Mouse (Mus musculus): ENCODE data around the gene Krtap21-1. TPM values are rescaled to one million over a fixed set of nuclear protein-coding genes. Genes with fewer than 3 reads are reported as not detected.

Krtap21-1 gene
- not detected in 2 replicates for polyA plus RNA-seq (2014; fragmentation: Nextera tagmentation; extraction: Ambion mirVana)

GRCm38 (mm10) chr16:89403768-89404167 lies at the start of gene Krtap21-1:
TSS of gene Krtap21-1 (minus strand) at chr16:89403868.
- no peaks in the 10 kb centered on the region for H3K4me1 ChIP-seq (ENCODE audit: control insufficient read depth, insufficient read depth, low read length)
- H3K9ac ChIP-seq (ENCODE audit: low read depth, low read length): no peak within 1 kb of the TSS
- H3K36me3 ChIP-seq (ENCODE audit: control insufficient read depth, insufficient read depth, low read length): no peaks in the 10 kb centered on the region
- no peaks in the 10 kb centered on the region for H3K9me3 ChIP-seq (ENCODE audit: control insufficient read depth, low read length)
- H3K27ac ChIP-seq (replicated peaks; ENCODE audit: low read depth, low read length): no peak within 1 kb of the TSS
- no peak for DNase-seq (ENCODE audit: low spot score)
- 81% methylated on average over 2 of the region's 2 CpGs for WGBS
- no peaks in the 10 kb centered on the region for H3K27me3 ChIP-seq (replicated peaks; ENCODE audit: control insufficient read depth, insufficient read depth, low read length)
- no peak within 1 kb of the TSS for H3K4me2 ChIP-seq (ENCODE audit: low read depth, low read length)
- no peak within 1 kb of the TSS for H3K4me3 ChIP-seq (ENCODE audit: low read depth, low read length)
- ATAC-seq (ENCODE audit: low read depth): no peak

DNA sequence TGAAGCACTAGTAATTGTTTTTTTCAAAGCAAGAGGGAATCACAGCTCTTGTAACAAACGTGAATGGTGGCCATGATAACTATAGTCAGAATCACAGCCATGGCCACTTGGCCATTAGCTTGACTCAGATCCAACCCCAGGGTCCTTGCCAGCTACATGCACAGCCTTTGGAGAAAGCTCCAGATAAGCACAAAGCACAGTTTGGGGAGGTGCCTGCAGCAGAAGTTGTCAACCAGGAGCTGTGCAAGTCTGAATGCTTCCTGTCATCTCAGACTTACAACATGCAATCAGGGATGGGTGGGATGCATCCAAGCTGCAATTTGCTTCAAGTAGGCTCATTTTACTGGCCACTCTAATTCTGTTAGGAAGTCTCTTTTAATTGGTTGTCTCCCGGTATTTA lies 25.9 kb upstream of the Krtap21-1 start:
- Histone ChIP-seq H3K9ac (ENCODE audit: low read depth, low read length) (no peak overlapping the region), H3K36me3 (ENCODE audit: control insufficient read depth, insufficient read depth, low read length) (no peaks in the 10 kb centered on the region), H3K4me2 (ENCODE audit: low read depth, low read length) (no peak overlapping the region), H3K4me1 (ENCODE audit: control insufficient read depth, insufficient read depth, low read length) (no peaks in the 10 kb centered on the region), H3K4me3 (ENCODE audit: low read depth, low read length) (no peak overlapping the region), H3K9me3 (ENCODE audit: control insufficient read depth, low read length) (no peaks in the 10 kb centered on the region), H3K27me3 (replicated peaks; ENCODE audit: control insufficient read depth, insufficient read depth, low read length) (no peaks in the 10 kb centered on the region), H3K27ac (replicated peaks; ENCODE audit: low read depth, low read length) (no peak overlapping the region)
- ATAC-seq (ENCODE audit: low read depth) (no peak), DNase-seq (ENCODE audit: low spot score) (no peak)
- 84% methylated on average over 2 of the region's 2 CpGs for WGBS

DNA sequence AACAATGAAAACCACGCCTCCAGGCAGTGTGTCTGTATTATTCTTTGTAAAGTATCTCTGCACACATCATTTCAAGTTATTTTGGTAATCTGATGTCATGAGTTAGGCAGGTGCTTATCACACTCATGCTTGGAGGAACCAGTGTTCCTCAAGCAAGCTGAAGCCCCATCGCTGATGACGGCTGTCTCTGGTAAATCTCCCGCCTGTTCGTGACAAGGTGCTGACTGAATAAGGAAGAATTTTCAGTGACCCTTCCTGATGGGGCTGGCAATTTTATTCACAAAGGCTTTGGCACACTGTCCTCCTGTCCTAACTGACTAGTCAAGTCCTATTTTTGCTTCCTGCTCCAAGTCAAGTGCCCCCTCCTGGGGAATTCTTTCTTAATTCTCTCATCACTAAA lies 21.6 kb upstream of the Krtap21-1 start:
- Histone ChIP-seq H3K4me3 (ENCODE audit: low read depth, low read length) (no peak overlapping the region), H3K9me3 (ENCODE audit: control insufficient read depth, low read length) (no peaks in the 10 kb centered on the region), H3K4me2 (ENCODE audit: low read depth, low read length) (no peak overlapping the region), H3K36me3 (ENCODE audit: control insufficient read depth, insufficient read depth, low read length) (no peaks in the 10 kb centered on the region), H3K4me1 (ENCODE audit: control insufficient read depth, insufficient read depth, low read length) (no peaks in the 10 kb centered on the region), H3K9ac (ENCODE audit: low read depth, low read length) (no peak overlapping the region), H3K27ac (replicated peaks; ENCODE audit: low read depth, low read length) (no peak overlapping the region), H3K27me3 (replicated peaks; ENCODE audit: control insufficient read depth, insufficient read depth, low read length) (no peaks in the 10 kb centered on the region)
- DNase-seq (ENCODE audit: low spot score): peak; percentile 3
- ATAC-seq (ENCODE audit: low read depth): no peak
- WGBS: 85% methylated on average over 5 of the region's 5 CpGs

DNA sequence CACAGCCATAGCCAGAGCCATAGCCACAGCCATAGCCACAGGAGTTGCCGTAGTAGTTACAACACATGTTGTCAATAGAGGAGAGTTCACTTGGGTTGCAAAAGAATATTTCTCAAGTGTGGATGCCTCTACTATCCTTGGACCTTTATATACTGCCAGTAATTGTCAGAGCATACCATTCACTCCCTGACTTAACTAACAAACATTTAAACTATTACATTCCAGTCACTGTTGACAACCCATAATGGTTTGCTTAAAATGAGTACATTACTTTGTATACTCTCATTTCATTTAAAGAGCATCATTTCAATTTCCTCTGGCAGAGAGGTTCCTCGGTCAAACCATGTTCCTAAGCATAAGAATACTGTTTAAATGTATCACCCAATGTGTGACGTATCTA lies 16.3 kb upstream of the Krtap21-1 start, which contains the start of gene Krtap6-2:
Gene Krtap6-2 (minus strand): TSS at position 101 of the 400 bp plus-strand sequence.
- ATAC-seq (ENCODE audit: low read depth) (no peak), DNase-seq (ENCODE audit: low spot score) (no peak)
- 86% methylated on average over 3 of the region's 3 CpGs for WGBS

DNA sequence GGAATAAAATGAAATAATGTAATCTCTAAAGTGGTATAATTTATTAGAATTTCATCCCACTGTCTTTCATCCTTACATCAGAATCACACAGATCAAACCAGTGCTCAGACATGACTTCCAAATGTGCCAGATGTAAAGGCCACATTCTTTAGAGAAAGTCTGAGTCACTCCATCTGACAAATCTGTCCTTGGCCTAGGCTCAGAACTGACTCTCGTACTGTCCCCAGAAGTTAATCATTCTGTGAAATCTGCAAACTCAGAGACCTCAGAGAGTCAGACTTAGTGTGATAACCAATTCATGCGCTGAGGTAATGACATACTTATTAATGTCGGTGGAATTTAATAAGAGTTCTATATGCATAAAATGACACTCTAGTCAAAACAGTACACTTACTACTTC lies 12.6 kb upstream of the Krtap21-1 start:
- no peaks in the 10 kb centered on the region for H3K36me3 ChIP-seq (ENCODE audit: control insufficient read depth, insufficient read depth, low read length)
- H3K4me1 ChIP-seq (ENCODE audit: control insufficient read depth, insufficient read depth, low read length): no peaks in the 10 kb centered on the region
- no peak overlapping the region for H3K9ac ChIP-seq (ENCODE audit: low read depth, low read length)
- H3K27ac ChIP-seq (replicated peaks; ENCODE audit: low read depth, low read length): no peak overlapping the region
- H3K4me2 ChIP-seq (ENCODE audit: low read depth, low read length): no peak overlapping the region
- 88% methylated on average over 3 of the region's 3 CpGs for WGBS
- H3K9me3 ChIP-seq (ENCODE audit: control insufficient read depth, low read length): no peaks in the 10 kb centered on the region
- no peak for ATAC-seq (ENCODE audit: low read depth)
- H3K27me3 ChIP-seq (replicated peaks; ENCODE audit: control insufficient read depth, insufficient read depth, low read length): no peaks in the 10 kb centered on the region
- no peak for DNase-seq (ENCODE audit: low spot score)
- no peak overlapping the region for H3K4me3 ChIP-seq (ENCODE audit: low read depth, low read length)

More for the DNA sequence above, 16.3 kb upstream of the Krtap21-1 start, which contains the start of gene Krtap6-2:
- Histone ChIP-seq H3K9me3 (ENCODE audit: control insufficient read depth, low read length) (no peaks in the 10 kb centered on the region), H3K4me3 (ENCODE audit: low read depth, low read length) (no peak within 1 kb of the TSS), H3K27me3 (replicated peaks; ENCODE audit: control insufficient read depth, insufficient read depth, low read length) (no peaks in the 10 kb centered on the region), H3K9ac (ENCODE audit: low read depth, low read length) (no peak within 1 kb of the TSS), H3K4me1 (ENCODE audit: control insufficient read depth, insufficient read depth, low read length) (no peaks in the 10 kb centered on the region), H3K4me2 (ENCODE audit: low read depth, low read length) (no peak within 1 kb of the TSS), H3K27ac (replicated peaks; ENCODE audit: low read depth, low read length) (no peak within 1 kb of the TSS), H3K36me3 (ENCODE audit: control insufficient read depth, insufficient read depth, low read length) (no peaks in the 10 kb centered on the region)

DNA sequence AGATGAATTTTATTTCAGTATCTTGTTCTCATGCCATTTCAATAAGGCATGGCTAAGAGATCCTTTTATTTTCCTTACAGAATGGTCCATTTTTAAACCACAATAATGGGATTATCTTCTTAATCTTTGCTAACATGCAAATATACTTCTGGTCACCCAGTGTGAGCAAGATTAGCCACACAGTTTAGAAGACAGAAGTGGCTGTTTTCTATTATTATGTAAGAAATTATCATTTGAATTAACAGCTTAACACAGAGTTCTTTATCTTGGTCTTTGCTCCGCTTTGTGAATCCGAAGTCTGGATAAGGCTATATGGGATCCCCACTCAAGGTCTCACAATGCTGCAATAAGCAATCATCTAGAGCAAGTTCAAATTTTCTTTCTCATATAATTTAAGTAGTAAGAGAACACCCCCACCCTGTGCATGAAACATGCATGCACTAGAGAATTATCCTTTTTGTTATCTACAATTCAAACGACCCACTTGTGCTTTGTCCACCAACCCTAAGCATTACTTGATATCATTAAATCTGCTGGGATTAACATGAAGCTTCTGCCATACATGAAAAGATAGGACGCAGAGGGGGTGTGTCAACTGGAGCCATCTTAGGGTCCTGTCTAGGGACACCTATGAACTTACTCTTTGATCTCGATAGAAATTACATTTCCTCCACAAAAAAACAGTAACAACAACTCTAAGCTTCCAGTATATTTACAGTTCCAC lies 6.8 kb upstream of the Krtap21-1 start:
- Histone ChIP-seq H3K9ac (ENCODE audit: low read depth, low read length) (no peak overlapping the region), H3K4me2 (ENCODE audit: low read depth, low read length) (no peak overlapping the region), H3K27me3 (replicated peaks; ENCODE audit: control insufficient read depth, insufficient read depth, low read length) (no peaks in the 10 kb centered on the region), H3K27ac (replicated peaks; ENCODE audit: low read depth, low read length) (no peak overlapping the region), H3K4me3 (ENCODE audit: low read depth, low read length) (no peak overlapping the region), H3K36me3 (ENCODE audit: control insufficient read depth, insufficient read depth, low read length) (no peaks in the 10 kb centered on the region), H3K9me3 (ENCODE audit: control insufficient read depth, low read length) (no peaks in the 10 kb centered on the region), H3K4me1 (ENCODE audit: control insufficient read depth, insufficient read depth, low read length) (no peaks in the 10 kb centered on the region)
- ATAC-seq (ENCODE audit: low read depth) (no peak), DNase-seq (ENCODE audit: low spot score) (no peak)
- WGBS: 78% methylated on average over 5 of the region's 5 CpGs

DNA sequence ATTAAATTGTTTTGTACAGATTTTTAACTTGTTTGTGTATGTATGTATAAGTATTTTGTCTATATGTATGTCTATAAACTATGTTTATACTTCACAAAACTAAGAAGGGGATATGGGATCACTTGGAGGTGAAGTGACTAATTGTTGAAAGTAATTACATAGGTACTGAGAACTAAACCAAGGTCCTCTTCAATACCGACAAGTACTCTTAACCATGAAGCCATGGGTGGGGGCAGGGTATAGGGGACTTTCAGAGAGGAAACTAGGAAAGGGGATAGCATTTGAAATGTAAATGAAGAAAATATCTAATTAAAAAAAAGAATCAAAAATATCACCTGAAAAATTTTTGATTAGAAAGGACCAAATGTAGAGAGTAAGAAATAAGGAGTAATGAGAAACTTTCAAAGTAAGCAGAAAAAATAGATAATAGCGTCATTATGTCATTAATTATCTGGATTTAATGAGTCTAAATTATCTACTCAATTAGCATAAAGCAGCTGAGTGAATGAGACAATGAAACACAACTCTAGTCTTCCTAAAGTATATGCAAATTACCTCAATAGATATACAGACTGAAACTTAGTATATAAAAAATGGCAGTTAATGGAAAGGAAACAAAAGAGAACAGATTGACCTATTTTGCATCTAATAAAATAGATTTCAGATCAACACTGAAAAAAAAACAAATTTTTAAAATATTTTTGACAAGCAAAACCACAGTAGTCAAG lies 30.8 kb downstream of the Krtap21-1 start:
- no peaks in the 10 kb centered on the region for H3K27me3 ChIP-seq (replicated peaks; ENCODE audit: control insufficient read depth, insufficient read depth, low read length)
- H3K9me3 ChIP-seq (ENCODE audit: control insufficient read depth, low read length): no peaks in the 10 kb centered on the region
- H3K36me3 ChIP-seq (ENCODE audit: control insufficient read depth, insufficient read depth, low read length): no peaks in the 10 kb centered on the region
- H3K4me1 ChIP-seq (ENCODE audit: control insufficient read depth, insufficient read depth, low read length): no peaks in the 10 kb centered on the region
- ATAC-seq (ENCODE audit: low read depth) (no peak), DNase-seq (ENCODE audit: low spot score) (no peak)
- no peak overlapping the region for H3K4me2 ChIP-seq (ENCODE audit: low read depth, low read length)
- 72% methylated on average over 2 of the region's 2 CpGs for WGBS
- no peak overlapping the region for H3K9ac ChIP-seq (ENCODE audit: low read depth, low read length)
- H3K27ac ChIP-seq (replicated peaks; ENCODE audit: low read depth, low read length): no peak overlapping the region
- no peak overlapping the region for H3K4me3 ChIP-seq (ENCODE audit: low read depth, low read length)
